Mouse (Mus musculus) spleen, adult 2 months (tissue): Measurements from ENCODE around the gene Rnf216.

Experiments used
- CTCF ChIP-seq: fragments of 200-500 bp; IDR thresholded peaks from 2 replicates; pipeline ENCODE4 v1.5.1; 2011; ENCODE audit warnings: mild to moderate bottlenecking, inconsistent platforms; ENCODE audit not compliant: insufficient read depth, insufficient read length, insufficient replicate concordance; ENCODE audit errors: extremely low read depth
- POLR2A ChIP-seq: fragments of 200-500 bp; IDR thresholded peaks from 2 replicates; pipeline ENCODE4 v1.6.1; 2011; ENCODE audit warnings: low read depth, low read length, inconsistent platforms

DNA sequence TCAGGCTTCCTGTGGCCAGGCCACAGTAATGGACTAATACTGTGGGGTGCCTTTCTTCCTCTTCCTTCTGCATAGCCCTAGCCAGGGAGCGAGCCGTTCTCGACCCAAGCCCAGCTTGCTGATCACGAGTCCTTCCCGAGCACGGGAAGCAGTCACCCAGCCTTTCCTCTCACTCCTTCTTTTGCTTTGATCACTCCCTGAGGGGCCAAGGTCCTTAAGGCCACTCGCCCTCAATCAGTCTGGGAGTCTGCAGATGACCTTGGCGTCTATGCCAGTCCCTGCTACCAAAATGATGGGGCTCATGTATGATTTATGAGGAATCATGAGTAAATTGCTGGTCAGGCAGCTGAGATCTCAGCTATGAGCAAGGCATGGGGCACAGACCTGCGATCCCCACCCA lies 115.3 kb downstream of the Rnf216 start:
- TF ChIP-seq POLR2A (no peak), CTCF (no peak)
